Mouse (Mus musculus): ENCODE data around the gene Tulp2.

- TF ChIP-seq CTCF (IDR thresholded peaks at IDR 0.05; ENCODE audit: extremely low read depth, insufficient read depth, insufficient read length, insufficient replicate concordance) (no peak), POLR2A (IDR thresholded peaks at IDR 0.05; ENCODE audit: low read depth, low read length) (no peak)
These were observed 24.9 kb upstream of the Tulp2 start for GRCm38 (mm10) chr7:45456721-45457203.
